Mouse (Mus musculus) embryonic facial prominence, embryonic 13.5 days (tissue): ENCODE data around the gene Wdr82. TPM values are rescaled to one million over a fixed set of nuclear protein-coding genes. Genes with fewer than 3 reads are reported as not detected.
A peak's percentile ranks its signal among the peaks of the same experiment; 100 is the strongest.

Experiments used
- ATAC-seq: fragments of 200-750 bp; cut with Nextera tagmentation; 2 replicates; pipeline ENCODE4 v1.8.0; 2017; ENCODE audit warnings: low read depth; ENCODE audit not compliant: insufficient number of reproducible peaks, insufficient read depth, low FRiP score, low TSS enrichment
- H3K27ac ChIP-seq: fragments of 300-500 bp; sonication (generic); 2 replicates; pipeline ENCODE4 v1.5.1; 2015; ENCODE audit warnings: moderate library complexity, mild to moderate bottlenecking, inconsistent platforms
- H3K27me3 ChIP-seq: fragments of 300-500 bp; sonication (generic); 2 replicates; pipeline ENCODE4 v1.6.1; 2015; ENCODE audit warnings: mild to moderate bottlenecking, inconsistent platforms
- H3K36me3 ChIP-seq: fragments of 300-500 bp; sonication (generic); 2 replicates; pipeline ENCODE4 v1.6.1; 2015; ENCODE audit warnings: mild to moderate bottlenecking, inconsistent platforms
- H3K4me1 ChIP-seq: fragments of 300-500 bp; sonication (generic); 2 replicates; pipeline ENCODE4 v1.6.1; 2015; ENCODE audit warnings: inconsistent platforms
- H3K4me2 ChIP-seq: fragments of 300-500 bp; sonication (generic); 2 replicates; pipeline ENCODE4 v1.6.1; 2015; ENCODE audit warnings: moderate library complexity, mild to moderate bottlenecking, inconsistent platforms
- H3K4me3 ChIP-seq: fragments of 300-500 bp; sonication (generic); 2 replicates; pipeline ENCODE4 v1.5.1; 2015; ENCODE audit warnings: mild to moderate bottlenecking, inconsistent platforms
- H3K9ac ChIP-seq: fragments of 300-500 bp; sonication (generic); 2 replicates; pipeline ENCODE4 v1.6.1; 2015; ENCODE audit warnings: mild to moderate bottlenecking, inconsistent platforms
- H3K9me3 ChIP-seq: fragments of 300-500 bp; sonication (generic); 2 replicates; pipeline ENCODE4 v1.6.1; 2016; ENCODE audit warnings: inconsistent platforms
- WGBS: fragments of 180-500 bp; shearing (Covaris S2); methylation state at CpG from one replicate; pipeline ENCODE4 v1.1.7; 2015; ENCODE audit warnings: mixed read lengths; 5-methylcytosine and 5-hydroxymethylcytosine counted together
- polyA plus RNA-seq: library from polyadenylated mRNA; unstranded; fragments of >200 nt; fragmentation: Nextera tagmentation; extraction: Ambion mirVana; gene quantifications from 2 replicates; pipeline ENCODE4 v1.2.1, GENCODE M21; 2015

Gene Wdr82
- polyA plus RNA-seq, 1 experiment from 2014 or later, result 28.4 TPM

- peak overlapping the region; percentile 33 for H3K4me3 ChIP-seq
- H3K4me2 ChIP-seq, result peak overlapping the region; percentile 59
- H3K27ac ChIP-seq, result peak overlapping the region; percentile 62
- 20% methylated on average over 37 of the region's 37 CpGs for WGBS
- peak overlapping the region; percentile 70 for H3K9ac ChIP-seq
- peak; percentile 59 for ATAC-seq
- peaks cover 13% of the 10 kb centered on the region for H3K4me1 ChIP-seq
- no peaks in the 10 kb centered on the region for H3K9me3 ChIP-seq
- peaks cover 51% of the 10 kb centered on the region for H3K36me3 ChIP-seq
- H3K27me3 ChIP-seq, result no peaks in the 10 kb centered on the region
Observed at GRCm38 (mm10) chr9:106211680-106212593, 41.2 kb downstream of the Wdr82 start.

- Histone ChIP-seq H3K27ac (no peak overlapping the region), H3K9me3 (no peaks in the 10 kb centered on the region), H3K4me1 (peaks cover 13% of the 10 kb centered on the region), H3K9ac (peak overlapping the region; percentile 70; the same call in 1 of the 2 replicates), H3K36me3 (peaks cover 50% of the 10 kb centered on the region), H3K4me3 (no peak overlapping the region), H3K4me2 (0 out of 2 replicates have a peak overlapping the region, but pooled peaks have one; percentile 59), H3K27me3 (no peaks in the 10 kb centered on the region)
- WGBS, result 86% methylated on average over 12 of the region's 12 CpGs
- ATAC-seq, result no peak
Observed at GRCm38 (mm10) chr9:106212594-106212981, 41.9 kb downstream of the Wdr82 start.

GRCm38 (mm10) chr9:106215341-106216125 lies 44.8 kb downstream of the Wdr82 start:
- Histone ChIP-seq H3K4me2 (no peak overlapping the region), H3K27me3 (no peaks in the 10 kb centered on the region), H3K4me3 (no peak overlapping the region), H3K4me1 (peaks cover 13% of the 10 kb centered on the region), H3K9me3 (no peaks in the 10 kb centered on the region), H3K9ac (no peak overlapping the region), H3K27ac (no peak overlapping the region), H3K36me3 (peaks cover 33% of the 10 kb centered on the region)
- ATAC-seq, result no peak
- WGBS, result 87% methylated on average over 6 of the region's 6 CpGs

GRCm38 (mm10) chr9:106216971-106217370 lies 46.2 kb downstream of the Wdr82 start:
- Histone ChIP-seq H3K4me3 (no peak overlapping the region), H3K4me2 (no peak overlapping the region), H3K9ac (no peak overlapping the region), H3K4me1 (peaks cover 4% of the 10 kb centered on the region; the same call in 1 of the 2 replicates), H3K27me3 (no peaks in the 10 kb centered on the region), H3K36me3 (peaks cover 33% of the 10 kb centered on the region), H3K9me3 (no peaks in the 10 kb centered on the region), H3K27ac (no peak overlapping the region)
- no peak for ATAC-seq
- 85% methylated on average over 7 of the region's 7 CpGs for WGBS

GRCm38 (mm10) chr9:106220894-106221523 lies 50.3 kb downstream of the Wdr82 start:
- no peak for ATAC-seq
- no peaks in the 10 kb centered on the region for H3K9me3 ChIP-seq
- 67% methylated on average over 8 of the region's 8 CpGs for WGBS

GRCm38 (mm10) chr9:106222261-106222851 lies 51.6 kb downstream of the Wdr82 start, which contains the start of gene Tlr9:
TSS of gene Tlr9 (plus strand) at chr9:106222598.
- H3K27ac ChIP-seq, result no peak within 1 kb of the TSS
- no peaks in the 10 kb centered on the region for H3K9me3 ChIP-seq
- ATAC-seq, result no peak
- H3K27me3 ChIP-seq, result peaks cover 22% of the 10 kb centered on the region
- WGBS, result 75% methylated on average over 4 of the region's 4 CpGs
- peaks cover 10% of the 10 kb centered on the region for H3K4me1 ChIP-seq
- no peak within 1 kb of the TSS for H3K9ac ChIP-seq
- H3K36me3 ChIP-seq, result no peaks in the 10 kb centered on the region
- H3K4me3 ChIP-seq, result no peak within 1 kb of the TSS
- H3K4me2 ChIP-seq, result no peak within 1 kb of the TSS

More at GRCm38 (mm10) chr9:106220894-106221523, 50.3 kb downstream of the Wdr82 start:
- Histone ChIP-seq H3K36me3 (no peaks in the 10 kb centered on the region), H3K27me3 (peaks cover 16% of the 10 kb centered on the region), H3K4me2 (no peak overlapping the region), H3K27ac (no peak overlapping the region), H3K9ac (no peak overlapping the region), H3K4me1 (peaks cover 4% of the 10 kb centered on the region), H3K4me3 (no peak overlapping the region)

GRCm38 (mm10) chr9:106222994-106223393 lies 52.3 kb downstream of the Wdr82 start:
- 88% methylated on average over 4 of the region's 4 CpGs for WGBS
- peaks cover 10% of the 10 kb centered on the region for H3K4me1 ChIP-seq
- H3K4me3 ChIP-seq, result no peak overlapping the region
- H3K27me3 ChIP-seq, result peaks cover 22% of the 10 kb centered on the region
- no peak overlapping the region for H3K9ac ChIP-seq
- no peaks in the 10 kb centered on the region for H3K36me3 ChIP-seq
- H3K9me3 ChIP-seq, result no peaks in the 10 kb centered on the region
- H3K27ac ChIP-seq, result no peak overlapping the region
- H3K4me2 ChIP-seq, result no peak overlapping the region
- no peak for ATAC-seq

- whole genome bisulfite sequencing, result 61% methylated on average over 24 of the region's 24 CpGs
Observed at GRCm38 (mm10) chr9:106225469-106226150, 54.9 kb downstream of the Wdr82 start.

GRCm38 (mm10) chr9:106226151-106226682 lies 55.5 kb downstream of the Wdr82 start:
- Histone ChIP-seq H3K4me2 (peak overlapping the region; percentile 76), H3K27ac (no peak overlapping the region), H3K36me3 (no peaks in the 10 kb centered on the region), H3K9me3 (no peaks in the 10 kb centered on the region), H3K9ac (peak overlapping the region; percentile 71), H3K4me3 (peak overlapping the region; percentile 44), H3K4me1 (peaks cover 10% of the 10 kb centered on the region), H3K27me3 (peaks cover 22% of the 10 kb centered on the region)
- peak; percentile 33; the same call in 1 of the 2 replicates for ATAC-seq
- WGBS, result 6% methylated on average over 34 of the region's 34 CpGs

More at GRCm38 (mm10) chr9:106225469-106226150, 54.9 kb downstream of the Wdr82 start:
- no peak for ATAC-seq
- Histone ChIP-seq H3K27me3 (peaks cover 22% of the 10 kb centered on the region), H3K9ac (peak overlapping the region; percentile 71), H3K4me1 (peaks cover 10% of the 10 kb centered on the region), H3K9me3 (no peaks in the 10 kb centered on the region), H3K4me2 (peak overlapping the region; percentile 76), H3K4me3 (peak overlapping the region; percentile 44), H3K36me3 (no peaks in the 10 kb centered on the region), H3K27ac (no peak overlapping the region)

- Histone ChIP-seq H3K4me3 (no peak overlapping the region), H3K9ac (no peak overlapping the region), H3K4me1 (peaks cover 10% of the 10 kb centered on the region), H3K27me3 (peaks cover 22% of the 10 kb centered on the region), H3K9me3 (no peaks in the 10 kb centered on the region), H3K36me3 (peaks cover 13% of the 10 kb centered on the region), H3K4me2 (no peak overlapping the region), H3K27ac (no peak overlapping the region)
- 66% methylated on average over 8 of the region's 8 CpGs for WGBS
- ATAC-seq, result no peak
Observed at GRCm38 (mm10) chr9:106227790-106228429, 57.2 kb downstream of the Wdr82 start.
